Mouse (Mus musculus): ENCODE data around the gene 2410002F23Rik. TPM values are rescaled to one million over a fixed set of nuclear protein-coding genes. Genes with fewer than 3 reads are reported as not detected.
A peak's percentile ranks its signal among the peaks of the same experiment; 100 is the strongest.
"Not testable (repeated sequence)": the region's sequence is repeated elsewhere in the genome, so short reads cannot be mapped to it uniquely, and the experiment has no call there.

The 2410002F23Rik gene
- polyA plus RNA-seq, 1 experiment from 2014 or later: 206 TPM

DNA sequence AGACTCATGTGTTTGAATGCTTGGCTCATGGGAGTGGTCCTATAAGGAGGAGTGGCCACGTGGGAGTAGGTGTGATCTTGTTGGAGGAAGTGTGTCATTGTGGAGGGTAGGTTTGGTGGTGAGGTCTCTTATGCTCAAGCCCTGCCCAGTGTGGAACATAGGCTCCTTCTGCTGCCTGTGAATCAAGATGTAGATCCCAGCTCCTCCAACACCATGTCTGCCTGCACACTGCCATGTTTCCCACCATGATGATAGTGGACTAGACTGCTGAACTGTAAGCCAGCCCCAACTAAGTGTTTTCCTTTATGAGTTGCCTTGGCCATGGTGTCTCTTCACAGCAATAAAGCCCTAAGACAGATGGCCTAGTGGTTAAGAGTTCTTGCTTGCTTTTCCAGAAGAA is 2.4 kb upstream of the 2410002F23Rik start:
- Histone ChIP-seq H3K4me2 (no peak overlapping the region), H3K9me3 (no peaks in the 10 kb centered on the region), H3K27me3 (peaks cover 6% of the 10 kb centered on the region; the same call in 1 of the 2 replicates), H3K9ac (no peak overlapping the region), H3K4me3 (no peak overlapping the region), H3K27ac (no peak overlapping the region), H3K4me1 (replicated peaks) (peaks cover 28% of the 10 kb centered on the region), H3K36me3 (peaks cover 11% of the 10 kb centered on the region)
- ATAC-seq (ENCODE audit: low FRiP score): no peak
- 42% methylated on average over 1 of the region's 1 CpGs for WGBS

DNA sequence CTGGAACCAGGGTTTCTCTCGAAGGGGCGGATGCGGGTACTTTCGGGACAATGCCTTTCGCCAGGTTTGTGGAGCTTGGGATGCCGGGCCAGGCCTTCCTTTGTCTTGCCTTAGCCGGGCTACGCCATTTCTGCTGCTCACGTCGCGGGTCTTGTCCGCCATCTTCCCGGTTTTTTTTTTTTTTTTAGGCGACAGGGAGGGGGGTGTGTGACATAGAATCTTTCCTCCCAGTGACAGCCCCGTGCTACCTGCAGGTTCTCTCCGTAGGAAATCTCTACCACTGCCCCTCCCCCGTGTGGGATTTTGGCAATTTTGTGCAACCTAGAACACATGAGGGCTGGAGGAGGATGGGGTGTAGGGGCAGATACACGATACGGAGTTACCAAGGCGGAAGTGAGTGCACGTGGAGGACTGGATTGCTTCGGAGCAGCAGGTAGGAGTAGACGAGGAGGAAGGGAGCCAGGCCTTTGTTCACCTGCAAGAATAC is 505 bp downstream of the 2410002F23Rik start:
- Histone ChIP-seq H3K4me2 (peak overlapping the region; percentile 82), H3K4me3 (peak overlapping the region; percentile 78), H3K27ac (peak overlapping the region; percentile 94), H3K4me1 (replicated peaks) (peaks cover 39% of the 10 kb centered on the region), H3K9ac (peak overlapping the region; percentile 95), H3K27me3 (peaks cover 6% of the 10 kb centered on the region; the same call in 1 of the 2 replicates), H3K9me3 (no peaks in the 10 kb centered on the region), H3K36me3 (peaks cover 36% of the 10 kb centered on the region)
- WGBS: under 1% methylated on average over 23 of the region's 23 CpGs
- ATAC-seq (ENCODE audit: low FRiP score): peak; percentile 11

DNA sequence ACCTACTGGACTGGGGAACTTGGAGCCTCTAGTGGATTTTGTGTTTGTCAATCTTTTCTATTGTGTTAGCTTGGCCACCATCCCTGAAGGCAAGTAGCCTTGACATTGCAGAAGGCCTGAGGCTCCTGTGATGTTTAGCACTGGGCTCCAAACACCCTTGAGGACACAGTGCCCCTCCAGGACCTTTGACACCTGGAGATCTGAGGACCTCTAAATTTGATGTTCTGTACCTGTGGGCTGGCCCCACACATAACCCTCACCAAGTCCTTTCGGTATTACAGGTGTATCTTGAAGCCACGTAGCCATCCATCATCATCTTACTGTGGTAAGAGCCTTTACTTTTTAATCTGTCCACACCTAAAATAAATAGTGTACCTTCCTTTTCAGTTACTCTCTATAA is 1.4 kb downstream of the 2410002F23Rik start:
- peak overlapping the region; percentile 82 for H3K4me2 ChIP-seq
- no peak for ATAC-seq (ENCODE audit: low FRiP score)
- no peak overlapping the region for H3K27ac ChIP-seq

DNA sequence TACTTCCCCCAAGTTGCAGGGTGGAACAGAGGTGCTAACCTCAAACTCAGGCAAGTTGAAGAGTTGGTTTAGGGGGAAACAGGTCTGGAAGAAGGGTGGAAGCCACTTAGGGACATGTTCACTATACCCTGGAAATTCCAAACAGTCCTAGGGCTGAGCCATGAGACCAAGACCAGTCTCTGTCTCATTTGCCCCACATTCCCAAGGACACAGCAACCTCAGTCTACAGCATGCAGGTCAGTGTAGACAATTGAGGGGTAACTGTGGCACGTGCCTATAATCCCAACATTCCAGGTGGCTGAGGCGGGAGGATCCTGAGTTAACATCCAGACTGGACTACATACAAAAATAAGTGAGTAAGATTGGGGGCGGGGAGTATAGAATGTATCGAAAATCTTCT is 2.7 kb downstream of the 2410002F23Rik start:
- 97% methylated on average over 4 of the region's 4 CpGs for WGBS
- Histone ChIP-seq H3K36me3 (peaks cover 58% of the 10 kb centered on the region), H3K9ac (no peak overlapping the region)

More for the DNA sequence above, 1.4 kb downstream of the 2410002F23Rik start:
- H3K9ac ChIP-seq: peak overlapping the region; percentile 95
- no peaks in the 10 kb centered on the region for H3K9me3 ChIP-seq
- peak overlapping the region; percentile 78 for H3K4me3 ChIP-seq
- peaks cover 48% of the 10 kb centered on the region for H3K4me1 ChIP-seq (replicated peaks)
- peaks cover 6% of the 10 kb centered on the region; the same call in 1 of the 2 replicates for H3K27me3 ChIP-seq
- 97% methylated on average over 2 of the region's 2 CpGs for WGBS
- peaks cover 46% of the 10 kb centered on the region for H3K36me3 ChIP-seq

DNA sequence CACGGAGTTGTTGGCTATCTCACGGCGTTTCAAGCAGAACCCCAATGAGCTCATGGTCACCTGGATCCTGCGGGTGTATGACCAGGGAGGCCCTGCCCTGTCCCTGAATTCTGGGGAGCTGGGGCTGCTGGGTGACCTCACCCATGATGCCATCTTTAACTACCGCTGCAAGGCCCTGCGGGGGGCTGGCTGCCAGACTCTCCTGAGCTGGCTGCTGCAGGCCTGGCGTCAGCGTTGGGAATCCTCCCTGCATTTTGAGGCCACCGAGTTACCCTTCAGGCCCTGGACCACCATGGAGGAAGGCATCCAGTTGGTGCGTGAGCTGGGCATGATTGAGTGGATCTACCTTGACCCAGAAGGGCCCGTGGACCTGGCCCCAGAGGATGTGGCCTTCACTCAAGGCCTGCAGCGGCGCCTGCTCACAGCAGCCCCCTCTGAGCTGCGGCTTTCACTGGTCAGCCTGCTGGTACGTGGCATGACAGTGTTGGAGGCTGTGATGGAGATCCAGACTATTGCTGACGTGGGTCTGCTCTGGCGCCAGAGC is 4.3 kb downstream of the 2410002F23Rik start:
- not testable (repeated sequence) for H3K27me3 ChIP-seq; ATAC-seq (ENCODE audit: low FRiP score); H3K9me3 ChIP-seq; H3K4me2 ChIP-seq; H3K27ac ChIP-seq; H3K4me3 ChIP-seq; H3K9ac ChIP-seq
- H3K4me1 ChIP-seq (replicated peaks): peaks cover 40% of the 10 kb centered on the region
- 92% methylated on average over 17 of the region's 17 CpGs for WGBS
- peaks cover 63% of the 10 kb centered on the region for H3K36me3 ChIP-seq

More for the DNA sequence above, 2.7 kb downstream of the 2410002F23Rik start:
- Histone ChIP-seq H3K9me3 (no peaks in the 10 kb centered on the region), H3K4me2 (no peak overlapping the region), H3K4me3 (no peak overlapping the region), H3K4me1 (replicated peaks) (peaks cover 50% of the 10 kb centered on the region), H3K27ac (no peak overlapping the region), H3K27me3 (no peaks in the 10 kb centered on the region)
- no peak for ATAC-seq (ENCODE audit: low FRiP score)

DNA sequence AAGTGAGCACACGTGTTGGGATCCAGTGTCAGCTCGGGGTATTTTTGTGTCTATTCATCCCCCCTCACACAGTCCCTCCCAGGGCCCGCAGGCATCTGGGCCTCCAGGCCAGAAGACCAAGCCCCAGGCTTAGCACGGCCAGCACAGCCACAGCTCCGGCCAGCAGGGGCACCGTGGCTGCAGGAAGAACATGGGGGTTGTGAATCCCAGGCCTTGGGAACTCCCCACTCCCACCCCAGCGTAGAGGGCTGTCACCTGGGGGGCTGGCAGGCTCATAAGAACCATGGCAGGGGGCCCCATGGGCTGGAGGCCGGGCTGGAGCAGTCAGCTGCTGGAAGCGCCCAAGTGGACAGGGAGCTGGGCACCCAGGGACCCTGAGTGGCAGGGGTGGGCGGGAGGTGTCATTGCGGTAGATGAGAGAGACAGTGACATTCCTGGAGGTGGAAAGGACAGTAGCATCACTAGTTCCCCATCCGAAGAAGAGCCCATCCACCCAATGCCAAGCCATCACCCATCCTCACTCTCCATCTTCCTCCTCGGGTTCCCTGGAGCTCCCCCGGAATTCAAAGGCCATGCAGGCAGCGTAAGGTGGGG is 6.6 kb downstream of the 2410002F23Rik start:
- H3K4me2 ChIP-seq: no peak overlapping the region
- H3K9ac ChIP-seq: no peak overlapping the region; the same call in 1 of the 2 replicates
- H3K9me3 ChIP-seq: no peaks in the 10 kb centered on the region
- H3K4me3 ChIP-seq: no peak overlapping the region
- H3K27ac ChIP-seq: no peak overlapping the region; the same call in 1 of the 2 replicates
- peaks cover 31% of the 10 kb centered on the region for H3K4me1 ChIP-seq (replicated peaks)
- H3K36me3 ChIP-seq: peaks cover 60% of the 10 kb centered on the region
- ATAC-seq (ENCODE audit: low FRiP score): no peak
- 76% methylated on average over 15 of the region's 15 CpGs for WGBS
- H3K27me3 ChIP-seq: no peaks in the 10 kb centered on the region

DNA sequence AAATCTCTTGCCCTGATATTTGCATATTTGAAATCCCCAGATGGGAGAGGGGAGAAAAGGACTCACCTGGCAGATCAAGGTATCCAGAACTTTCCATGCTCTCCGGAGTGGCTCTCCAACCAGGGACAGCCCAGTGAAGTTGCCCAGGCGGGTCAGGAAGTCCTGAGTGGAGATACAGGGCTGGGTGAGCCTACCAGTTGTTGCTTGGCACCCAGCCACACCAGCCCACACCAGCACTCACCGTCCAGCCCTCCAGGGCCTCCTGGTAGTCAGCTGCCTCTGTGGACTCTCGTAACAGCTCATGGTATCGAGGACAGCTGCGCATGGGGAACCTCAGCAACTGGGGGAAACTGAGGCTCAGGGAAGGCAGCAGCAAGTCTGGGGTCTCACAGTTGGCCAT is 8.4 kb downstream of the 2410002F23Rik start:
- ATAC-seq (ENCODE audit: low FRiP score): no peak
- Histone ChIP-seq H3K4me1 (replicated peaks) (peaks cover 13% of the 10 kb centered on the region; the same call in 1 of the 2 replicates), H3K27me3 (no peaks in the 10 kb centered on the region), H3K9ac (no peak overlapping the region), H3K36me3 (peaks cover 43% of the 10 kb centered on the region), H3K27ac (no peak overlapping the region), H3K9me3 (no peaks in the 10 kb centered on the region), H3K4me2 (no peak overlapping the region), H3K4me3 (no peak overlapping the region)
- WGBS: 83% methylated on average over 6 of the region's 6 CpGs

DNA sequence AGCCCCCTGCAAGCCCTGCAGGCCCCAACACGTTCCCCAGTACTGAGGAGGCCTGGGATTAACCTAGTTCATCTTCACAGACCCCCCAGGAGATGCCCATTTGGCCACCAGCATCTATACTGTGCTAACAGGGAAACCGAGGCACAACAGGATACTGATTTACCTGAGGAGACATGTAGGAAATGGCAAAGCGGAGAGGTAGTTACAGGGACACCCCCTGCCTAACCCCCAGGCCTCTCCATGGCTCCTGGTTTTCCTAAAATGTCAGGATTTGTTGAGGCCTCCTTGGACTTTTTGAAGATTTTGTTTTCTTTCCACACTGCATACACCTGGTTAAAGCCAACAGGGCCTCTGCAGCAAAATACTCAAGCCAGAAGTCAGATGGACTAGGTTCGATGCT is 10.8 kb downstream of the 2410002F23Rik start, which contains the start of gene Acp4:
TSS of gene Acp4 (minus strand) at position 101 of the 400 bp plus-strand sequence.
- H3K9ac ChIP-seq: no peak within 1 kb of the TSS
- ATAC-seq (ENCODE audit: low FRiP score): no peak
- peaks cover 24% of the 10 kb centered on the region for H3K36me3 ChIP-seq
- H3K27ac ChIP-seq: no peak within 1 kb of the TSS
- H3K4me1 ChIP-seq (replicated peaks): 0 out of 2 replicates have a peak, but pooled peaks cover 9% of the 10 kb centered on the region
- H3K4me2 ChIP-seq: no peak within 1 kb of the TSS
- no peaks in the 10 kb centered on the region for H3K9me3 ChIP-seq
- H3K4me3 ChIP-seq: no peak within 1 kb of the TSS
- H3K27me3 ChIP-seq: peaks cover 13% of the 10 kb centered on the region
- 84% methylated on average over 4 of the region's 4 CpGs for WGBS

DNA sequence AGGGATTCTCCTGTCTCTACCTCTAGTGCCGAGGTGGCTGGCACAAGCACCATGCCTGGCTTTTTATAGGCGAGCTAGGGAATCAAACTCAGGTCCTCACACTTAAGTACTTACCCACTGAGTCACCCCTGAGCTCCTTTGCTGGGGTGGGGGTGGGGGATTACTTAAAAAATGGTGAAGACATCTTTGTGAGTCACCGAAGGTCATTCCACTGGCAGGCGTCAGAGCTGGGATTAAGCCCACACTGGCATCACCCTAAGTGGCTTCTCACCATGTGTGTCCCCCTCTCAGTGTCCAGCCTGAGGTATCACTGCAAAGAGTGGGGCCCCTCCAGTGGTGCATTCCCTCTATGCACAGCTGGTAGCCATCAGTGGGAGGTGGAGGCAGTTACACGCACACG is 13.9 kb downstream of the 2410002F23Rik start:
- WGBS: 76% methylated on average over 6 of the region's 6 CpGs
- Histone ChIP-seq H3K27ac (no peak overlapping the region), H3K27me3 (peaks cover 23% of the 10 kb centered on the region), H3K9me3 (no peaks in the 10 kb centered on the region), H3K4me1 (replicated peaks) (peaks cover 6% of the 10 kb centered on the region), H3K36me3 (no peaks in the 10 kb centered on the region; the same call in 1 of the 2 replicates), H3K4me2 (no peak overlapping the region), H3K4me3 (no peak overlapping the region), H3K9ac (no peak overlapping the region)
- ATAC-seq (ENCODE audit: low FRiP score): no peak

DNA sequence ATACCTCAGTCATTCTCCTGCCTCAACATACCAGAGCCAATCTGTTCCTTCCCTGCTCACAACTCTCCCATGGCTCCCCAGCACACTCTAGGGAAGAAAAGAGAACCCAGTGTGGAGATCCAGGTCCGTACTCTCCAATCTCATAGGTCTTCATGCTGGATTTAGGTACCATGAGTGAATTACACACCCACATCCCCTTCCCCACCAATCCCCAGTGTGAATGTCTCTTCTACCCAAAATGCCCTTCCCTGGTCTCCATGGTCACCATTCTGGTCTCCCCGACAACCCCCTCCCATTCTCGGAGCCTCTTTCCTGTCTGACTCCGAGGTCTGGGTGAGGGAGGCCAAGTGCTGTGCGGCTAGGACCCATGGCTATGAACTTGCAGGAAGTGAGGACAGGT is 14.6 kb downstream of the 2410002F23Rik start, which contains the start of gene Gm15517:
TSS of gene Gm15517 (plus strand) at position 301 of the 400 bp plus-strand sequence.
- no peak for ATAC-seq (ENCODE audit: low FRiP score)
- WGBS: 53% methylated on average over 5 of the region's 5 CpGs
- Histone ChIP-seq H3K4me2 (no peak within 1 kb of the TSS), H3K9me3 (no peaks in the 10 kb centered on the region), H3K27ac (no peak within 1 kb of the TSS), H3K9ac (0 out of 2 replicates have a peak within 1 kb of the TSS, but pooled peaks have one; percentile 39), H3K4me1 (replicated peaks) (peaks cover 6% of the 10 kb centered on the region), H3K4me3 (no peak within 1 kb of the TSS), H3K27me3 (peaks cover 23% of the 10 kb centered on the region), H3K36me3 (no peaks in the 10 kb centered on the region)

DNA sequence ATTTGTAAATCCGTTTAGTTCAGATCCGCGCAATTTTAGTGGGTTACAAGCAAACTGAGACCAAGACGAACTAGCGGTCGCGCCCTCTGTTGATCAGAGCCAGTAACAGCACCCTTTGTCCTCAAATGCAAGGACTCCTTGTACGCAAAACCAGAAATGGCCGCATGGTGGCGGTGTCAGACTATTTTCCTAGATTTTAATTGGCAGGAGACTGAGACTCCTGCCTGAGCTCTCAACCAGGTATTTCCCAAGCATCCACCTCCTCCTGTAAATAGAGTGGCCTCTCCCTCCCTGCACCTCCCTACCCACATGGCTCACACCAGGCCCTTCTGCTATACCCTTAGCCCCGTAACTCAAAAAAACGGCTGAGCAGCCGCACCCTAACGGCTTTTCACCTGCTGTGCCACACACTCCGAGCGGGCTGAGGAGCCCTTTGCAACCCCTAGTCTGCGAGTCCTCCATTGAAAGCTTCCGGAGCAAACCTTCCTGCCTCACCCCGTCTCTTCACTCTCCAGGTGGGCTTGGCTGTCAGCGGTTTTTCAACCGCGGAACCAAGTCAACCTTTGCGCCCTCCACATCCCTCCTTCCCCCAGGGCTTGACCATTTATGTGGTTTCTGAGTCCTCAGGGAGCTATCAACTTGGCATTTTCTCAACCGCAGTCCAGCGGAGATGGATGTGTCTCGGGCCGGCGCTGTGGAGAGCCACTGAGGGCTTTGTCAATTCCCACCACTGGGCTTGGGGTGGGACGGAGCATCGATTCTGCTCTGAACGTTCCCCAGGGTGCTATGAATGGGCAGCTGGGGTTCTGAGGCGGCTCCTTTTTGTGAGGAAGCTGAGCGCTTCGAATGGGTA is 16.5 kb downstream of the 2410002F23Rik start:
- H3K4me1 ChIP-seq (replicated peaks): peaks cover 6% of the 10 kb centered on the region
- WGBS: 1% methylated on average over 34 of the region's 34 CpGs
- H3K27ac ChIP-seq: peak overlapping the region; percentile 86
- H3K4me3 ChIP-seq: peak overlapping the region; percentile 37
- no peaks in the 10 kb centered on the region for H3K9me3 ChIP-seq
- no peaks in the 10 kb centered on the region for H3K36me3 ChIP-seq
- peak overlapping the region; percentile 71 for H3K9ac ChIP-seq
- peak overlapping the region; percentile 65 for H3K4me2 ChIP-seq
- peaks cover 36% of the 10 kb centered on the region for H3K27me3 ChIP-seq
- ATAC-seq (ENCODE audit: low FRiP score): peak; percentile 88

DNA sequence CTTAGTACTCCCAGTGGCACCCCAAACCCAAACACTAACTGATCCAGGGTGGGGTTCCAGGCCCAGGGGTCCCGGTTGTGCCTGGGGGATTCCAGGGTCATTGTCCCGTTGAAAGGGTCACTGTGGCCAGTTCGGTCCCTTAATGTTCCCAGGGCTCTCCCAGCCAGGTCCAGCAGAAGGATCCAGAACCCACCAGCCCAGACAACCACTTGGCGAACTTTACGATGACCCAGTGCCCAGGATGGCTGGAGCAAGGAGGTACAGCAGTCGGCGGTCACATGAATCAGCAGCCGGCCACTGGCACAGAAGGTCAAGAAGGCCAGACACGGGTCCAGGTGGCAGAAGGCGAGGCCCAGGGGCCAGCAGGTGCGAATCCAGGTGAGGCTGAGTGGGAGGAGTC is 21.6 kb downstream of the 2410002F23Rik start:
- H3K9ac ChIP-seq: 0 out of 2 replicates have a peak overlapping the region, but pooled peaks have one; percentile 19
- no peak overlapping the region for H3K4me3 ChIP-seq
- H3K4me2 ChIP-seq: no peak overlapping the region

More for the DNA sequence above, 21.6 kb downstream of the 2410002F23Rik start:
- ATAC-seq (ENCODE audit: low FRiP score): no peak
- peaks cover 4% of the 10 kb centered on the region for H3K4me1 ChIP-seq (replicated peaks)
- H3K27ac ChIP-seq: no peak overlapping the region
- peaks cover 44% of the 10 kb centered on the region for H3K27me3 ChIP-seq
- 83% methylated on average over 11 of the region's 11 CpGs for WGBS
- no peaks in the 10 kb centered on the region for H3K9me3 ChIP-seq
- H3K36me3 ChIP-seq: no peaks in the 10 kb centered on the region
